Mouse (Mus musculus) bone marrow, adult 2 months (tissue): Measurements from ENCODE around the gene Tsga10. TPM values are rescaled to one million over a fixed set of nuclear protein-coding genes. Genes with fewer than 3 reads are reported as not detected.
A peak's percentile ranks its signal among the peaks of the same experiment; 100 is the strongest.
"Not testable (repeated sequence)": the region's sequence is repeated elsewhere in the genome, so short reads cannot be mapped to it uniquely, and the experiment has no call there.

Experiments used
- H3K27ac ChIP-seq: fragments of 200-500 bp; 2 replicates; pipeline ENCODE4 v1.5.1; 2012; ENCODE audit warnings: low read depth, mild to moderate bottlenecking, control low read depth, inconsistent platforms, low read length; ENCODE audit not compliant: control insufficient read depth, poor library complexity, insufficient read depth
- H3K4me1 ChIP-seq: fragments of 200-500 bp; 2 replicates; pipeline ENCODE4 v1.6.1; 2011; ENCODE audit warnings: low read length; ENCODE audit not compliant: control insufficient read depth, insufficient read depth
- H3K4me3 ChIP-seq: fragments of 200-500 bp; replicated peaks from 2 replicates; pipeline ENCODE3; 2011; ENCODE audit warnings: mild to moderate bottlenecking, low read depth, low read length, control low read depth; ENCODE audit not compliant: control insufficient read depth
- CTCF ChIP-seq: fragments of 200-500 bp; IDR thresholded peaks from 2 replicates; pipeline ENCODE4 v1.5.1; 2011; ENCODE audit warnings: low read length, control low read depth; ENCODE audit not compliant: control insufficient read depth, insufficient read depth
- POLR2A ChIP-seq: fragments of 200-500 bp; IDR thresholded peaks from 2 replicates; pipeline ENCODE4 v1.6.1; 2011; ENCODE audit warnings: low read depth, mild to moderate bottlenecking, control low read depth, low read length, borderline replicate concordance; ENCODE audit not compliant: control insufficient read depth
- WGBS: fragments of 180-500 bp; shearing (Covaris S2); methylation state at CpG from one replicate; pipeline ENCODE4 v1.1.7; 2018; 5-methylcytosine and 5-hydroxymethylcytosine counted together
- polyA plus RNA-seq: library from polyadenylated mRNA; stranded (reverse); fragments of >200 nt; gene quantifications from 2 replicates; pipeline ENCODE4 v1.2.4, GENCODE M21; 2011; ENCODE audit warnings: low replicate concordance; ENCODE audit not compliant: missing spikeins, insufficient read depth, insufficient read length

The Tsga10 gene
- polyA plus RNA-seq, 1 experiment: 3.6 TPM

GRCm38 (mm10) chr1:37719761-37720640 lies 146.2 kb downstream of the Tsga10 start, which contains the start of gene 2010300C02Rik:
Gene 2010300C02Rik (minus strand): TSS chr1:37720085.
- Histone ChIP-seq H3K4me3 (peak within 1 kb of the TSS; percentile 47), H3K27ac (no peak within 1 kb of the TSS; the same call in 1 of the 2 replicates), H3K4me1 (no peaks in the 10 kb centered on the region; the same call in 1 of the 2 replicates)
- TF ChIP-seq POLR2A (no peak), CTCF (peak; percentile 7; the same call in 1 of the 2 replicates)
- WGBS: 1% methylated on average over 67 of the region's 69 CpGs

- Histone ChIP-seq H3K4me3 (peak overlapping the region; percentile 3), H3K4me1 (no peaks in the 10 kb centered on the region; the same call in 1 of the 2 replicates), H3K27ac (no peak overlapping the region; the same call in 1 of the 2 replicates)
- no peak for TF ChIP-seq POLR2A
- no peak for TF ChIP-seq CTCF
- 15% methylated on average over 49 of the region's 49 CpGs for WGBS
Measured at GRCm38 (mm10) chr1:37719030-37719723, 147.1 kb downstream of the Tsga10 start.

- no peak overlapping the region for H3K27ac ChIP-seq
- TF ChIP-seq POLR2A: no peak
Measured at GRCm38 (mm10) chr1:37718516-37718915, 147.7 kb downstream of the Tsga10 start.

GRCm38 (mm10) chr1:37717415-37718195 lies 148.6 kb downstream of the Tsga10 start:
- TF ChIP-seq CTCF (no peak), POLR2A (no peak)
- 73% methylated on average over 14 of the region's 14 CpGs for WGBS
- Histone ChIP-seq H3K4me1 (no peaks in the 10 kb centered on the region; the same call in 1 of the 2 replicates), H3K27ac (no peak overlapping the region), H3K4me3 (no peak overlapping the region)

More at GRCm38 (mm10) chr1:37718516-37718915, 147.7 kb downstream of the Tsga10 start:
- WGBS: 65% methylated on average over 7 of the region's 7 CpGs
- Histone ChIP-seq H3K4me1 (no peaks in the 10 kb centered on the region; the same call in 1 of the 2 replicates), H3K4me3 (no peak overlapping the region)

- H3K4me3 ChIP-seq, H3K4me1 ChIP-seq, H3K27ac ChIP-seq: not testable (repeated sequence)
- 50% methylated on average over 4 of the region's 4 CpGs for whole genome bisulfite sequencing
Measured at GRCm38 (mm10) chr1:37712357-37712737, 153.9 kb downstream of the Tsga10 start.

GRCm38 (mm10) chr1:37711596-37712356 lies 154.5 kb downstream of the Tsga10 start:
- Histone ChIP-seq H3K27ac (no peak overlapping the region), H3K4me3 (no peak overlapping the region), H3K4me1 (no peaks in the 10 kb centered on the region)
- TF ChIP-seq POLR2A: no peak
- no peak for TF ChIP-seq CTCF
- 76% methylated on average over 10 of the region's 10 CpGs for WGBS

- TF ChIP-seq POLR2A (no peak), CTCF (no peak)
- 87% methylated on average over 5 of the region's 5 CpGs for WGBS
- Histone ChIP-seq H3K4me1 (no peaks in the 10 kb centered on the region), H3K27ac (no peak overlapping the region), H3K4me3 (no peak overlapping the region)
Measured at GRCm38 (mm10) chr1:37711082-37711481, 155.1 kb downstream of the Tsga10 start.
